Mouse (Mus musculus): ENCODE data around the gene Cdkal1.

Cdkal1 gene

DNA sequence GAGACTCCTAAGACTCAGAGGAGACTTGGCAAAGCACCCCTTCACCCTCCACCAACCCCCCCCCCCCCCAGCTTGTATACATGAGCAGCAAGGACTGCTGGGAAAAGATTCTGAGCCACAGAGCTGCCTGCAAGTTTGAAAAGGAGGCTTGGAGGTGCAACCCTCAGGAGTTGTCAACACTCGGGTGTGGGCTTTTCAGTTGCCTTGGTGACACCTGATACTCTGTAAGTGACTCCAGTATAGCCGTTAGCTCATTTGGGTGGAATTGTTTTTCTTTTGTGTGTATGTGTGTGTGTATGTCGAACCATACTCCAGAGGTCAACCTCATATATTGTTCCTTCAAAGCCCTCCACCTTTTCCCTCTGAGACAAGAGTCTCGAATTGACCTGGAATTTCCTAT, 669.9 kb downstream of the Cdkal1 start:
- DNase-seq (ENCODE audit: low spot score in 2 of 2): no peak

- DNase-seq (ENCODE audit: low spot score in 2 of 2): no peak
Measured at GRCm38 (mm10) chr13:29184545-29184944, 670.9 kb downstream of the Cdkal1 start.

- no peak for DNase-seq (ENCODE audit: low spot score in 2 of 2)
Measured at GRCm38 (mm10) chr13:29179861-29180260, 675.6 kb downstream of the Cdkal1 start.

GRCm38 (mm10) chr13:29179260-29179659, 676.2 kb downstream of the Cdkal1 start:
- no peak for DNase-seq (ENCODE audit: low spot score in 2 of 2)

GRCm38 (mm10) chr13:29177889-29178486, 677.5 kb downstream of the Cdkal1 start:
- DNase-seq (ENCODE audit: low spot score in 2 of 2): no peak

GRCm38 (mm10) chr13:29169356-29169755, 686.1 kb downstream of the Cdkal1 start:
- DNase-seq (ENCODE audit: low spot score in 2 of 2): no peak

- no peak for DNase-seq (ENCODE audit: low spot score in 2 of 2)
Measured at GRCm38 (mm10) chr13:29164845-29165524, 690.5 kb downstream of the Cdkal1 start.

GRCm38 (mm10) chr13:29162867-29163514, 692.5 kb downstream of the Cdkal1 start:
- no peak for DNase-seq (ENCODE audit: low spot score in 2 of 2)

DNA sequence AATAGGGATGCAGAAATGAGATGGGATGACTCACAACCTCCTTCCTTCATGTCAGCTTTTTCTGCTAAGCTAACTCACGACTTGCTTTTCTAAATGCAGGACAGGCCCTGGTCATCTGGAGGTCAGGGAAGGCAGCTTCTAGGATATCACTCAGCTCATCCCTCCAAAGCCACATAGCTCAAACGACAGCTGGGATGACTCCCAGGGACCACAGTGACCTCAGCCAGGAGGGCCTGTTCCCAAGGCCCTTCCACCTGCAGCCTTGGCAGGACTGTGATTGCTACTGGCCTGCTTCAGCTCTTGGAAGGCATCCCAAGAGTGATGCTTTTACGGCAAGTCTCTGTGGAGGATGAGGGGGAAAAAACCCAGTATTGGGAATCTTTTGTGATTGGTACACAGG, 693.0 kb downstream of the Cdkal1 start:
- DNase-seq (ENCODE audit: low spot score in 2 of 2): no peak

- no peak for DNase-seq (ENCODE audit: low spot score in 2 of 2)
Measured at GRCm38 (mm10) chr13:29161436-29161835, 694.0 kb downstream of the Cdkal1 start.

DNA sequence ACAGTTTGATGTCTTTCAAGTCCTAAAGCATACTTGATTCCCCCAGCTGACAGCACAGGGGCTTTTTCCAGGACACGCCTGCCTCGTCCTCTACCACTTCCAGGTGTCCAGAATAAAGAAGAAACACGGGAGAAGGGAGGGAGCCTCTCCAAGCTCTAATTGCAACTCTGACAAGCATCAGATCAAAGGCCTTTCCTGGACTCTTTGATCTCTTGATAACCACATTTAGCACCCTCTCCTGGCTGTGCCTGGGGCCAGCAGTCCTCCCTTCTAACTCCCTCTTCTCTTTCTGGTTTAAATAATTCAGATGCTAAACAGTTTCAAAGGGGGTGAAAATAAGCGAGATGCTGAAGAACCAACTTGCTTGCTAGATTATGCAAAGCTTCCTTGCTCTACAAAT, 698.8 kb downstream of the Cdkal1 start:
- DNase-seq (ENCODE audit: low spot score in 2 of 2): no peak

DNA sequence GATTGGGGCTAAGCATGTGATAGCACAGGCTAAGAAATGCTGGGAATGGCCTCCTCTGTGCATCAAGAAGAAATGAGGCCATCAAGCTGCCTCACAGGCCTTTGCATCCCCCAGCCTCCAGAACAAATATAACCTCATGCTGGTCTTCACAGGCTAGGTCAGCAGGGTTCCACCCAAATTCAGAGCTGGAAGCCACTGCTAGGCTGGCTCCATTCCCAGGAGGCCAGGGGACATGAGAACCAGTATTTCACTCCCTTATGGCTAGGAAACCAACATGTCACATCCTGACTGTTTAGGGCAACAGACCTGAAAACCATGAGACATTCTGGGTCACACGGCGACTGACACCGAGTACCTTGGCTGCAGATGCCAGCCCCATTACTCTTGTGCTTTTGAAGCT, 700.2 kb downstream of the Cdkal1 start:
- no peak for DNase-seq (ENCODE audit: low spot score in 2 of 2)

DNA sequence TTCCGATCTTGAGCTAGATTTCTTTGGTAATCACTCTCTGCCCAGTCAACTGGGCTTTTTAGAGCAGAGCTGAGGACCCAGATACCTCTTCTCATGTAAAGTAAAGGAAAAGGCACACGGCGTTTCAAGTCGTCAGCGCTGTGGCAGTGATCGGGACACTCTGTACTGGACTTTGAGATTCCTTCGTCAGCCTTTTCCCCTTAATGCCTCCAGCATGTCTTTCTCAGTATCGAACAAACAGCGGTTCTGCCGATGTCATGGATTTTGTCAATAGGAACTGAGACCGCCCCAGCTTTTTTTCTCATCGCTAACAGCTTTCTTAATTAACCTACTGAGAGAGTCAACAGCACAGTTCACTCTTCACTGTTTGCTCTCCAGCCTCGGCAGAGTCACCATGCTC, 705.4 kb downstream of the Cdkal1 start:
- DNase-seq (ENCODE audit: low spot score in 2 of 2): no peak

DNA sequence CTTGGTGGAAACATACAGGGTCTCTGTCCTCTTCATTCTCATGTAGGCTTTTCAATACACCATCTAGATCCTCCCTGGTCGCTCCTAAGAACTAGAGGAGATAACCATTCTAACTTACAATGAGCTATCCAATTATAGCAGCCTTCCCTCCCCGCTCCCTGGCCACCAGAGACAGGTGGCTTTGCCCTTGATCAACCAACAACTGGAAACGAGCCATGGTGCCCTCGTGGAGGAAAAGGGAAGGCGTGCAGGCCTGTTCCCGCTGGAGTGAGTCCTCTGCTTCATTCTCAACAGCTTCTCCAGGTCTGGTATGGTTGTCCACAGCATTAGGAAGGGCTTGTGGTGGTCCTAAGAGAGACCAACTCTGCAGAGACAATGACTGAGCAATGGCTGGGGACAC, 706.1 kb downstream of the Cdkal1 start:
- DNase-seq (ENCODE audit: low spot score in 2 of 2): no peak

DNA sequence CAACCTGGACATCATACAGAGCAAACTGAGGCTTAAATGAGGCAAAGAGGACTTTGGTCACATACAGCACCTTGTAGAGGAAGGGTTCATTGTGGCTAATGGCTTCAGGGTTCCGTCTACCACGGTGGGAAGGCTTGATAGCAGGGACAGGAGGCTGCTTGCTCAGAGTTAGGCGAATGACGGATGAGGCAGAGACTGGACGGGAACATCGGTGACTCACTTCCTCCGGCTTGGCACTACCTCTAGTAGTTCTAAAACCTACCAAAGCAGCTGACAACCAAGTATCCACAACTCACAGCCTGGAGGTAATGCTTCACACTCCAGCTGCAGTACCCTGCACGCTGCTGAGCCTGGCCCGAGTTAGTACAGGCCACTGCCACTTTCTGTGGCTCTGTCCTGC, 706.9 kb downstream of the Cdkal1 start:
- no peak for DNase-seq (ENCODE audit: low spot score in 2 of 2)

All from frontal cortex, postnatal 14 days (tissue).